Mouse (Mus musculus) heart, postnatal 0 days (tissue): ENCODE results near the gene Gm10837.

Source experiments
- CTCF ChIP-seq: IDR thresholded peaks from 2 replicates; pipeline ENCODE4 v1.5.1; 2016; ENCODE audit warnings: antibody characterized with exemption, control low read depth, low read depth
- EP300 ChIP-seq: IDR thresholded peaks from 2 replicates; pipeline ENCODE4 v1.6.1; 2016; ENCODE audit warnings: antibody characterized with exemption, low read depth

DNA sequence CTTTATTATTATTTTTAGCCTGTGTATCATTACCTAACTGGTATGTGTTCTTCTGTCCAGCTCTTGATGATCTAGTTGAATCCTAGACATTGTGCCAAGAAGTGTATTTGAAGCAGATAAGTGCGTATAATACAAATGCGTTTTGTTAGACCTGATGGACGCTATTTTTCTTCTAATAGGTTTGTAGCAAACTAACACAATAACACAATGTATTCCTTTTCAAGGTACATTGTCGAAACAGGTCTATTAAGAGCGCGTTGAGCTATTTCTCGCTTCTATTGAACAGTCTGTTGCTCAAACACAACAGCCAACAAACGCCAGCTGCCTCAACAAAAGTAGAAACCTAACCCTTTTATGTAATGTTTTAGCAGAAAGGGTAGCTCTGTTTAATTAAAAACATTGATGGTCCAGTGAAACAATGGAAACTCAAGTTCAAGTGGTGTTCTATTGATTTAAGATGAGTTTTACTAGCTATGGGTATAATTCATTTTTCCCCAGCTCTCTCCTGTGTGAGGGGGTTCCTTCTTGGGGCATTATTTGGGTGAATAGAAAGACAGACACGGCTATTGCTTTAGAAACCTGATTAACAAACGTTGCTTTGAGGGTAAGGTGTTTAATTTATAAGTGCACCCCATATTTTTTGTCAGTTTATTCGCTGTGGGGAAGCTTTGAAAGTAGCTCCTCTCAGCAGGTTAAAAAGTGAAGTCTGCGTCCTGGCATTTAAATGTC lies 536 bp upstream of the Gm10837 start:
- no peak for TF ChIP-seq CTCF
- no peak for TF ChIP-seq EP300
